Mouse (Mus musculus) adrenal gland, adult 2 months (tissue): ENCODE results near the gene Kif23. TPM values are rescaled to one million over a fixed set of nuclear protein-coding genes. Genes with fewer than 3 reads are reported as not detected.

Source experiments
- DNase-seq: peaks from one replicate; pipeline ENCODE4 v3.0.0; 2021
- polyA plus RNA-seq: library from polyadenylated mRNA; depleted of rRNA; stranded (reverse); fragments of >200 nt; gene quantifications from 2 replicates; pipeline ENCODE4 v1.2.3, GENCODE M21; 2012
- total RNA-seq, 2 experiments: library from RNA; stranded (reverse); gene quantifications; 2 replicates each; pipeline ENCODE4 v1.2.3; 2021

The Kif23 gene
- total and polyA plus RNA-seq, 3 experiments: 0.31 to 6.1 (median 1.7) TPM

GRCm38 (mm10) chr9:61906912-61907311 lies 39.7 kb downstream of the Kif23 start:
- DNase-seq: peak; percentile 36

- DNase-seq: no peak
Measured at GRCm38 (mm10) chr9:61905576-61905975, 41.0 kb downstream of the Kif23 start.

GRCm38 (mm10) chr9:61904201-61904600 lies 42.4 kb downstream of the Kif23 start:
- DNase-seq: no peak

- no peak for DNase-seq
Measured at GRCm38 (mm10) chr9:61902445-61902844, 44.1 kb downstream of the Kif23 start.

- no peak for DNase-seq
Measured at GRCm38 (mm10) chr9:61901574-61901973, 45.0 kb downstream of the Kif23 start.

- peak; percentile 80 for DNase-seq
Measured at GRCm38 (mm10) chr9:61899804-61900203, 46.8 kb downstream of the Kif23 start.

- peak; percentile 83 for DNase-seq
Measured at GRCm38 (mm10) chr9:61898401-61898800, 48.2 kb downstream of the Kif23 start.

GRCm38 (mm10) chr9:61895014-61895413 lies 51.6 kb downstream of the Kif23 start:
- peak; percentile 32 for DNase-seq

GRCm38 (mm10) chr9:61889855-61890254 lies 56.7 kb downstream of the Kif23 start:
- no peak for DNase-seq

GRCm38 (mm10) chr9:61887661-61888379 lies 58.8 kb downstream of the Kif23 start:
- DNase-seq: no peak

GRCm38 (mm10) chr9:61885964-61886363 lies 60.6 kb downstream of the Kif23 start:
- no peak for DNase-seq

- no peak for DNase-seq
Measured at GRCm38 (mm10) chr9:61884936-61885335, 61.6 kb downstream of the Kif23 start.

GRCm38 (mm10) chr9:61884375-61884774 lies 62.2 kb downstream of the Kif23 start:
- DNase-seq: no peak

GRCm38 (mm10) chr9:61882179-61882578 lies 64.4 kb downstream of the Kif23 start:
- DNase-seq: no peak

- DNase-seq: peak; percentile 55
Measured at GRCm38 (mm10) chr9:61878889-61879288, 67.7 kb downstream of the Kif23 start.

- no peak for DNase-seq
Measured at GRCm38 (mm10) chr9:61877373-61878112, 69.0 kb downstream of the Kif23 start.

GRCm38 (mm10) chr9:61873325-61873724 lies 73.2 kb downstream of the Kif23 start:
- no peak for DNase-seq

GRCm38 (mm10) chr9:61872246-61872941 lies 74.2 kb downstream of the Kif23 start:
- DNase-seq: no peak

GRCm38 (mm10) chr9:61871839-61872238 lies 74.7 kb downstream of the Kif23 start:
- no peak for DNase-seq

- DNase-seq: no peak
Measured at GRCm38 (mm10) chr9:61867659-61868058, 78.9 kb downstream of the Kif23 start.
